Mouse (Mus musculus) central nervous system, embryonic 18 days (tissue): ENCODE data around the gene Klra3. TPM values are rescaled to one million over a fixed set of nuclear protein-coding genes. Genes with fewer than 3 reads are reported as not detected.

ENCODE experiments used
- polyA plus RNA-seq: library from polyadenylated mRNA; depleted of rRNA; stranded (reverse); fragments of >200 nt; gene quantifications from 2 replicates; pipeline ENCODE4 v1.2.3, GENCODE M21; 2012; rRNA removed

Gene Klra3
- polyA plus RNA-seq, result not detected in 2 replicates

GRCm38 (mm10) chr6:130337411-130337810 is at the start of gene Klra3:
Klra3 (minus strand) TSS chr6:130337574.

GRCm38 (mm10) chr6:130386750-130387149 is 49.4 kb upstream of the Klra3 start, which contains the start of gene Klra1:
Klra1 (minus strand) TSS chr6:130386874.

GRCm38 (mm10) chr6:130281828-130282227 is 55.5 kb downstream of the Klra3 start, which contains the start of gene Klra10:
Klra10 (minus strand) TSS chr6:130281928.

Other genes starting within 250 kb of the Klra3 start
- gene Klra8, start 207.7 kb downstream of the Klra3 start, polyA plus RNA-seq, result 0.06 TPM in 1 of 2 replicates, not detected in the other
- gene Klra9, start 144.5 kb downstream of the Klra3 start, polyA plus RNA-seq, result not detected in 2 replicates
- not detected in 2 replicates for gene Klra7, start 104.3 kb downstream of the Klra3 start, polyA plus RNA-seq
- not detected in 2 replicates for gene Klra10, start 55.6 kb downstream of the Klra3 start, polyA plus RNA-seq
- gene Klra1, start 49.3 kb upstream of the Klra3 start, polyA plus RNA-seq, result not detected in 2 replicates